Mouse (Mus musculus): Measurements from ENCODE around the gene Pcp2. TPM values are rescaled to one million over a fixed set of nuclear protein-coding genes. Genes with fewer than 3 reads are reported as not detected.

Pcp2 gene
- total RNA-seq, 2 experiments from 2014 or later, result 0.88 to 3.6 TPM

- TF ChIP-seq CTCF (conservative IDR thresholded peaks at IDR 0.05), result no peak
- Histone ChIP-seq H3K4me3 (no peak overlapping the region), H3K27ac (no peak overlapping the region)
- no peak for DNase-seq (ENCODE audit: low spot score in 2 of 2)
Measured at GRCm38 (mm10) chr8:3576211-3576960, 49.0 kb downstream of the Pcp2 start.

- no peak for DNase-seq (ENCODE audit: low spot score in 2 of 2)
- no peak overlapping the region for H3K4me3 ChIP-seq
- H3K27ac ChIP-seq, result no peak overlapping the region
- no peak for TF ChIP-seq CTCF (conservative IDR thresholded peaks at IDR 0.05)
Measured at GRCm38 (mm10) chr8:3574546-3574945, 50.8 kb downstream of the Pcp2 start.

Other genes with a start within 250 kb of the Pcp2 start
- 10 to 100 TPM; 43.7 to 46.7 TPM for gene Arhgef18, start 232.5 kb downstream of the Pcp2 start, total RNA-seq (2021)
- under 1 TPM; 0.32 to 0.95 TPM for gene Pex11g, start 157.9 kb downstream of the Pcp2 start, total RNA-seq (2021)
- gene Tex45, start 154.7 kb downstream of the Pcp2 start, total RNA-seq (2021), result under 1 TPM; 0.23 to 0.54 TPM
- gene Zfp358, start 132.4 kb downstream of the Pcp2 start, total RNA-seq (2021), result 10 to 100 TPM; 27.9 to 29.9 TPM
- gene Mcoln1, start 125.1 kb downstream of the Pcp2 start, total RNA-seq (2021), result 10 to 100 TPM; 82.4 to 85.4 TPM
- 10 to 100 TPM; 79.4 to 82.1 TPM for gene Pnpla6, start 110.2 kb downstream of the Pcp2 start, total RNA-seq (2021)
- gene C330021F23Rik, start 57.6 kb downstream of the Pcp2 start, total RNA-seq (2021), result not detected
- 10 to 100 TPM; 36.5 to 39.3 TPM for gene Camsap3, start 38.3 kb downstream of the Pcp2 start, total RNA-seq (2021)
- 10 to 100 TPM; 39.6 to 41.4 TPM for gene Xab2, start 4.2 kb downstream of the Pcp2 start, total RNA-seq (2021)
- 10 to 100 TPM; 87.0 to 87.3 TPM for gene Pet100, start 4.0 kb downstream of the Pcp2 start, total RNA-seq (2021)
- gene Stxbp2, start 5.4 kb upstream of the Pcp2 start, total RNA-seq (2021), result 10 to 100 TPM; 43.3 to 55.7 TPM
- 1 to 10 TPM in 1 of 2 experiments, under 1 TPM in 1; 0.67 to 1.1 TPM for gene Retn, start 30.2 kb upstream of the Pcp2 start, total RNA-seq (2021)
- gene Mcemp1, start 40.2 kb upstream of the Pcp2 start, total RNA-seq (2021), result not detected
- 10 to 100 TPM; 14.7 to 17.9 TPM for gene Fcor, start 46.8 kb upstream of the Pcp2 start, total RNA-seq (2021)
- 10 to 100 TPM; 27.4 to 28.4 TPM for gene Trappc5, start 50.8 kb upstream of the Pcp2 start, total RNA-seq (2021)
- not detected for gene Fcer2a, start 68.6 kb upstream of the Pcp2 start, total RNA-seq (2021)
- not detected for gene Clec4g, start 95.1 kb upstream of the Pcp2 start, total RNA-seq (2021)
- under 1 TPM in 1 of 2 experiments, not detected in 1; 0.41 TPM for gene Cd209a, start 123.4 kb upstream of the Pcp2 start, total RNA-seq (2021)
- not detected for gene Cd209e, start 228.8 kb upstream of the Pcp2 start, total RNA-seq (2021)

All from layer of hippocampus, adult 2 months (tissue).